Mouse (Mus musculus): ENCODE results near the gene Mtfr2. TPM values are rescaled to one million over a fixed set of nuclear protein-coding genes. Genes with fewer than 3 reads are reported as not detected.

Gene Mtfr2
- total RNA-seq (2012; rRNA removed) = 10.3 and 10.8 TPM in 2 replicates
- polyA plus RNA-seq (2012; ENCODE audit: insufficient read depth in 1 of 2, insufficient read length in 2 of 2, low read depth in 1 of 2, low replicate concordance in 2 of 2, missing spikeins in 1 of 2) = 10 to 100 TPM in 1 of 2 experiments, not detected in 1; 17.1 TPM

GRCm38 (mm10) chr10:20347285-20348214, at the start of gene Mtfr2:
Gene Mtfr2, plus strand, starts transcription at chr10:20347770.
- peak within 1 kb of the TSS; percentile 58 to 75 for H3K4me3 ChIP-seq (ENCODE audit: control insufficient read depth in 1 of 2, insufficient read depth in 1 of 2, low read depth in 2 of 2, low read length in 2 of 2)
- peaks cover 3 to 6% of the 10 kb centered on the region in 2 experiments; a peak in 1 of 4 replicates for H3K4me1 ChIP-seq (ENCODE audit: control insufficient read depth in 1 of 2, insufficient read depth in 2 of 2, low read length in 2 of 2)
- TF ChIP-seq E2F4 (IDR thresholded peaks at IDR 0.05; ENCODE audit: borderline replicate concordance, low read depth, low read length) (peak; percentile 95), MAZ (IDR thresholded peaks at IDR 0.05; ENCODE audit: low read depth, low read length) (no peak), ZKSCAN1 (IDR thresholded peaks at IDR 0.05; ENCODE audit: low read depth, low read length) (no peak; the same call in 1 of the 2 replicates), GATA1 (IDR thresholded peaks at IDR 0.05; ENCODE audit: low read depth, low read length) (no peak), KAT2A (conservative IDR thresholded peaks at IDR 0.05; ENCODE audit: low read depth, low read length) (no peak), CHD2 (IDR thresholded peaks at IDR 0.05; ENCODE audit: low read length) (no peak), SIN3A (IDR thresholded peaks at IDR 0.05; ENCODE audit: low read length) (peak; percentile 90), UBTF (IDR thresholded peaks at IDR 0.05; ENCODE audit: borderline replicate concordance, insufficient read depth, low read depth, low read length) (0 out of 2 replicates have a peak, but pooled peaks have one; percentile 74), TBP (IDR thresholded peaks at IDR 0.05; ENCODE audit: low read depth, low read length) (peak; percentile 84), GABPA (IDR thresholded peaks at IDR 0.05; ENCODE audit: low read depth, low read length) (no peak), TCF12 (IDR thresholded peaks at IDR 0.05; ENCODE audit: low read depth, low read length) (0 out of 2 replicates have a peak, but pooled peaks have one; percentile 28), ETS1 (IDR thresholded peaks at IDR 0.05; ENCODE audit: low read depth, low read length) (no peak), MXI1 (IDR thresholded peaks at IDR 0.05; ENCODE audit: low read depth, low read length) (no peak; the same call in 1 of the 2 replicates), JUND (IDR thresholded peaks at IDR 0.05; ENCODE audit: low read depth, low read length) (no peak), TAL1 (IDR thresholded peaks at IDR 0.05; ENCODE audit: low read length) (no peak), MAX (IDR thresholded peaks at IDR 0.05; ENCODE audit: low read length) (peak; percentile 44), ZMIZ1 (IDR thresholded peaks at IDR 0.05; ENCODE audit: low read depth, low read length) (peak; percentile 77; the same call in 1 of the 2 replicates), POLR2AphosphoS5 (IDR thresholded peaks at IDR 0.05; ENCODE audit: borderline replicate concordance, low read depth, low read length) (peak; percentile 28; the same call in 1 of the 2 replicates), CTCF (IDR thresholded peaks at IDR 0.05 in 2 of 3, conservative IDR thresholded peaks at IDR 0.05 in 1 of 3; ENCODE audit: control insufficient read depth in 1 of 3, insufficient read depth in 1 of 3, low read depth in 2 of 3, low read length in 3 of 3, poor library complexity in 1 of 3, severe bottlenecking in 1 of 3) (no peak), MAFK (IDR thresholded peaks at IDR 0.05; ENCODE audit: borderline replicate concordance, low read depth, low read length) (no peak), POLR2AphosphoS2 (IDR thresholded peaks at IDR 0.05; ENCODE audit: low read length) (peak; percentile 98), ZC3H11A (IDR thresholded peaks at IDR 0.05; ENCODE audit: low read depth, low read length) (no peak), ZNF384 (IDR thresholded peaks at IDR 0.05; ENCODE audit: low read depth, low read length) (no peak), SMC3 (IDR thresholded peaks at IDR 0.05; ENCODE audit: low read depth, low read length) (no peak), NRF1 (IDR thresholded peaks at IDR 0.05; ENCODE audit: insufficient read depth, low read depth, low read length, poor library complexity, severe bottlenecking) (peak; percentile 93), MYB (IDR thresholded peaks at IDR 0.05; ENCODE audit: low read depth, low read length) (no peak), ELF1 (IDR thresholded peaks at IDR 0.05; ENCODE audit: low read depth, low read length) (peak; percentile 74), NELFE (IDR thresholded peaks at IDR 0.05; ENCODE audit: low read depth, low read length) (peak; percentile 85), HCFC1 (IDR thresholded peaks at IDR 0.05; ENCODE audit: low read depth, low read length) (peak; percentile 73; the same call in 1 of the 2 replicates), MYC (IDR thresholded peaks at IDR 0.05; ENCODE audit: low read depth, low read length) (0 out of 2 replicates have a peak, but pooled peaks have one; percentile 14), EP300 (IDR thresholded peaks at IDR 0.05; ENCODE audit: low read depth in 1 of 2, low read length in 2 of 2) (no peak), POLR2A (IDR thresholded peaks at IDR 0.05; ENCODE audit: control insufficient read depth in 1 of 2, insufficient read depth in 1 of 2, low read depth in 1 of 2, low read length in 2 of 2, poor library complexity in 1 of 2) (peak; percentile 74 to 91), CHD1 (IDR thresholded peaks at IDR 0.05; ENCODE audit: low read depth, low read length) (no peak), RCOR1 (IDR thresholded peaks at IDR 0.05; ENCODE audit: low read depth, low read length) (no peak)
- peak; percentile 97 for DNase-seq (ENCODE audit: low read depth, low spot score)
- H3K9me3 ChIP-seq (replicated peaks; ENCODE audit: insufficient read depth, low read length) = no peaks in the 10 kb centered on the region
- H3K27me3 ChIP-seq (ENCODE audit: control insufficient read depth in 1 of 2, insufficient read depth in 2 of 2, low read length in 2 of 2) = no peaks in the 10 kb centered on the region
- H3K27ac ChIP-seq (ENCODE audit: control insufficient read depth, low read depth, low read length) = peak within 1 kb of the TSS; percentile 76
- H3K9ac ChIP-seq (ENCODE audit: control insufficient read depth, low read depth, low read length, poor library complexity, severe bottlenecking) = peak within 1 kb of the TSS; percentile 84
- peaks cover 4 to 5% of the 10 kb centered on the region in 2 experiments for H3K36me3 ChIP-seq (ENCODE audit: control insufficient read depth in 1 of 2, insufficient read depth in 2 of 2, low read length in 2 of 2)
- H3K79me2 ChIP-seq (ENCODE audit: control insufficient read depth, insufficient read depth, low read length, poor library complexity) = peaks cover 2% of the 10 kb centered on the region
